Mouse (Mus musculus) hindbrain, postnatal 0 days (tissue): ENCODE data around the gene Nbl1. TPM values are rescaled to one million over a fixed set of nuclear protein-coding genes. Genes with fewer than 3 reads are reported as not detected.

Experiments
- ATAC-seq: fragments of 200-750 bp; cut with Nextera tagmentation; 2 replicates; pipeline ENCODE4 v1.8.0; 2017; ENCODE audit warnings: mild to moderate bottlenecking, moderate TSS enrichment, moderate library complexity
- DNase-seq: peaks from one replicate; pipeline ENCODE4 v3.0.0-alpha.2; 2015; ENCODE audit warnings: low spot score
- H3K27ac ChIP-seq: fragments of 300-500 bp; sonication (generic); 2 replicates; pipeline ENCODE4 v1.5.1; 2014; ENCODE audit warnings: mild to moderate bottlenecking
- H3K27me3 ChIP-seq: fragments of 300-500 bp; sonication (generic); 2 replicates; pipeline ENCODE4 v1.6.1; 2014; ENCODE audit warnings: low read length, mixed read lengths; ENCODE audit not compliant: insufficient read depth
- H3K36me3 ChIP-seq: fragments of 300-500 bp; sonication (generic); 2 replicates; pipeline ENCODE4 v1.6.1; 2014; ENCODE audit warnings: low read length, mixed read lengths; ENCODE audit not compliant: insufficient read depth
- H3K4me1 ChIP-seq: fragments of 300-500 bp; sonication (generic); 2 replicates; pipeline ENCODE4 v1.6.1; 2014; ENCODE audit warnings: antibody characterized with exemption, low read length, mixed read lengths; ENCODE audit not compliant: insufficient read depth
- H3K4me2 ChIP-seq: fragments of 300-500 bp; sonication (generic); 2 replicates; pipeline ENCODE4 v1.6.1; 2014; ENCODE audit warnings: low read depth, mild to moderate bottlenecking, low read length, moderate library complexity, mixed read lengths
- H3K4me3 ChIP-seq: fragments of 300-500 bp; sonication (generic); 2 replicates; pipeline ENCODE4 v1.5.1; 2014; ENCODE audit warnings: low read length
- H3K9ac ChIP-seq: fragments of 300-500 bp; sonication (generic); replicated peaks from 2 replicates; pipeline ENCODE4 v1.6.1; 2014; ENCODE audit warnings: mild to moderate bottlenecking, low read length, moderate library complexity, mixed read lengths
- H3K9me3 ChIP-seq: fragments of 300-500 bp; sonication (generic); 2 replicates; pipeline ENCODE4 v1.6.1; 2016; ENCODE audit warnings: low read length, mixed read lengths
- CTCF ChIP-seq: IDR thresholded peaks from 2 replicates; pipeline ENCODE4 v1.5.1; 2016; ENCODE audit warnings: antibody characterized with exemption, control low read depth, low read depth
- whole genome bisulfite sequencing: fragments of 180-500 bp; shearing (Covaris S2); extraction: QIAGEN DNeasy Blood & Tissue Kit; methylation state at CpG from one replicate; pipeline ENCODE4 v1.1.7; 2014; 5-methylcytosine and 5-hydroxymethylcytosine counted together
- polyA plus RNA-seq: library from polyadenylated mRNA; unstranded; fragments of >200 nt; fragmentation: Nextera tagmentation; extraction: Ambion mirVana; gene quantifications from 2 replicates; pipeline ENCODE4 v1.2.1, GENCODE M21; 2015
- total RNA-seq: library from RNA; depleted of rRNA; stranded (reverse); fragments of >200 nt; gene quantifications from 2 replicates; pipeline ENCODE4 v1.2.3, GENCODE M21; 2014

The Nbl1 gene
- total and polyA plus RNA-seq, 2 experiments from 2014 or later = 64.4 to 85.3 TPM

GRCm38 (mm10) chr4:139081270-139081931 is 11.4 kb downstream of the Nbl1 start:
- 0 out of 2 replicates have a peak, but pooled peaks cover 5% of the 10 kb centered on the region for H3K27me3 ChIP-seq
- 38% methylated on average over 18 of the region's 18 CpGs for WGBS
- H3K4me1 ChIP-seq = peaks cover 22% of the 10 kb centered on the region
- H3K9me3 ChIP-seq = no peaks in the 10 kb centered on the region
- TF ChIP-seq CTCF = no peak
- H3K4me2 ChIP-seq = no peak overlapping the region
- DNase-seq (peak; percentile 57), ATAC-seq (no peak)
- H3K27ac ChIP-seq = peak overlapping the region; percentile 45; the same call in 1 of the 2 replicates
- H3K4me3 ChIP-seq = no peak overlapping the region
- H3K9ac ChIP-seq = no peak overlapping the region; the same call in 1 of the 2 replicates
- no peaks in the 10 kb centered on the region for H3K36me3 ChIP-seq

GRCm38 (mm10) chr4:139080259-139080658 is 12.5 kb downstream of the Nbl1 start:
- Histone ChIP-seq H3K27ac (no peak overlapping the region), H3K4me1 (peaks cover 22% of the 10 kb centered on the region), H3K36me3 (no peaks in the 10 kb centered on the region), H3K9ac (no peak overlapping the region), H3K27me3 (peaks cover 17% of the 10 kb centered on the region), H3K4me3 (no peak overlapping the region), H3K4me2 (no peak overlapping the region), H3K9me3 (no peaks in the 10 kb centered on the region)
- TF ChIP-seq CTCF = no peak
- ATAC-seq (no peak), DNase-seq (no peak)
- 92% methylated on average over 7 of the region's 7 CpGs for WGBS

- Histone ChIP-seq H3K9me3 (no peaks in the 10 kb centered on the region), H3K4me2 (no peak overlapping the region), H3K36me3 (no peaks in the 10 kb centered on the region), H3K9ac (no peak overlapping the region), H3K4me1 (peaks cover 22% of the 10 kb centered on the region), H3K27me3 (peaks cover 24% of the 10 kb centered on the region), H3K4me3 (no peak overlapping the region), H3K27ac (no peak overlapping the region)
- no peak for DNase-seq
- no peak for TF ChIP-seq CTCF
- WGBS = 66% methylated on average over 11 of the region's 11 CpGs
- no peak for ATAC-seq
Measured at GRCm38 (mm10) chr4:139079439-139079838, 13.4 kb downstream of the Nbl1 start.

- peaks cover 22% of the 10 kb centered on the region for H3K4me1 ChIP-seq
- no peaks in the 10 kb centered on the region for H3K36me3 ChIP-seq
- no peak overlapping the region for H3K27ac ChIP-seq
- peaks cover 29% of the 10 kb centered on the region for H3K27me3 ChIP-seq
- H3K9ac ChIP-seq = no peak overlapping the region
- ATAC-seq (no peak), DNase-seq (peak; percentile 65)
- H3K9me3 ChIP-seq = no peaks in the 10 kb centered on the region
- 23% methylated on average over 4 of the region's 4 CpGs for WGBS
- peak; percentile 65 for TF ChIP-seq CTCF
- H3K4me2 ChIP-seq = no peak overlapping the region
- H3K4me3 ChIP-seq = no peak overlapping the region
Measured at GRCm38 (mm10) chr4:139078726-139079125, 14.1 kb downstream of the Nbl1 start.

- H3K4me1 ChIP-seq = peaks cover 20% of the 10 kb centered on the region
- H3K9me3 ChIP-seq = no peaks in the 10 kb centered on the region
- ATAC-seq (no peak), DNase-seq (peak; percentile 71)
- no peak overlapping the region for H3K9ac ChIP-seq
- WGBS = 31% methylated on average over 2 of the region's 2 CpGs
- H3K27me3 ChIP-seq = peaks cover 29% of the 10 kb centered on the region
- no peak overlapping the region for H3K4me2 ChIP-seq
- TF ChIP-seq CTCF = peak; percentile 72
- no peak overlapping the region for H3K27ac ChIP-seq
- H3K36me3 ChIP-seq = no peaks in the 10 kb centered on the region
- H3K4me3 ChIP-seq = no peak overlapping the region
Measured at GRCm38 (mm10) chr4:139078313-139078712, 14.5 kb downstream of the Nbl1 start.

GRCm38 (mm10) chr4:139075915-139076314 is 16.9 kb downstream of the Nbl1 start:
- DNase-seq (no peak), ATAC-seq (no peak)
- TF ChIP-seq CTCF = peak; percentile 36; the same call in 1 of the 2 replicates
- Histone ChIP-seq H3K4me2 (peak overlapping the region; percentile 83), H3K27ac (no peak overlapping the region), H3K4me1 (no peaks in the 10 kb centered on the region; the same call in 1 of the 2 replicates), H3K9me3 (no peaks in the 10 kb centered on the region), H3K36me3 (no peaks in the 10 kb centered on the region), H3K4me3 (peak overlapping the region; percentile 58), H3K27me3 (peaks cover 29% of the 10 kb centered on the region), H3K9ac (peak overlapping the region; percentile 59; the same call in 1 of the 2 replicates)
- WGBS = 21% methylated on average over 5 of the region's 5 CpGs
